Mouse (Mus musculus) testis, postnatal 14 days (tissue): ENCODE measurements at regions not wholly inside any gene's neighbourhood (a gene's known extent, or its start where the extent isn't known, plus 50 kb on each side); places are given as distances from the start of the nearest gene placed in this dataset.

Source experiments
- DNase-seq: peaks from one replicate; pipeline ENCODE4 v3.0.0; 2021; ENCODE audit warnings: low spot score

- DNase-seq = no peak
These were observed 610.2 kb upstream of the Clint1 start for GRCm38 (mm10) chr11:45241671-45242070.

- DNase-seq = no peak
These were observed 607.1 kb upstream of the Clint1 start for GRCm38 (mm10) chr11:45244796-45245195.

GRCm38 (mm10) chr11:45256019-45256418 is 595.8 kb upstream of the Clint1 start:
- DNase-seq = no peak

DNA sequence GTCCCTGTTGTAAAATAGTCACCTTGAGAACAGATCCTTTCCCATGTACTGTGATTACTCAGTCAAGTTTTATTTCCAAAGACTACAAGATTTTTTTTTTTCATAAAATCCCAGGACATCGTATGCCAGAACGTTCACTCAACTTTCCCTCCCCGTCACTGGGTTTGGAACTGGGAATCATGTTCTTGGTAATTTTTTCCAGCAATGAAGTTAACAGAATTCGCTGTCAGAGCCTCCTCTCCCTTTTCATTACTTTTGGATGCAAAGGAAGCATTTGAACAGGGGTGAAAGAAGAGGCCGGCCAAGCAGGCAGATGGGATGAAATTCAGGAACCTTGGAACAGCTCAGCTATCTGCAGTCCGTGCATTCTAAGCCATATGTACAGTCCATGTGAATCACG is 589.7 kb upstream of the Clint1 start:
- no peak for DNase-seq

DNA sequence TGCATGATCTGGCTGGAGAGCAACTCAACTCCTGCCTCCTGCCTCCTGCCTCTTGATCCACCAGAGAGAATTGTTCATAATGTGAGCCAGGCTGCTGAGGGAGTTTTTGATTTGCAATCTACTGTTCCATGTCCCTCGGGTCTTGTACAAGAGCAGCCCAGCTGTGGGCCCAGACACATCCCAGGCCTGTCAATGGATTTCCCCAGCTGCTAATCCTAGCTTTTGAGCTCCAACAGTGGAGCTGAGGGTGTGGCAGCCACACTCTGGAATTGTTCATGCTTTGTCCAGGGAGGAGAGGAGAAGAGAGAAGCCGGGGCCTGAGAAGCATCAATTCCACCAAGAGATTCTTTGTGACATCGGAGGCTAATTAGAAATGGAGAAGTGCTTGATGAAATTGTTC is 587.9 kb upstream of the Clint1 start:
- DNase-seq = peak; percentile 31

DNA sequence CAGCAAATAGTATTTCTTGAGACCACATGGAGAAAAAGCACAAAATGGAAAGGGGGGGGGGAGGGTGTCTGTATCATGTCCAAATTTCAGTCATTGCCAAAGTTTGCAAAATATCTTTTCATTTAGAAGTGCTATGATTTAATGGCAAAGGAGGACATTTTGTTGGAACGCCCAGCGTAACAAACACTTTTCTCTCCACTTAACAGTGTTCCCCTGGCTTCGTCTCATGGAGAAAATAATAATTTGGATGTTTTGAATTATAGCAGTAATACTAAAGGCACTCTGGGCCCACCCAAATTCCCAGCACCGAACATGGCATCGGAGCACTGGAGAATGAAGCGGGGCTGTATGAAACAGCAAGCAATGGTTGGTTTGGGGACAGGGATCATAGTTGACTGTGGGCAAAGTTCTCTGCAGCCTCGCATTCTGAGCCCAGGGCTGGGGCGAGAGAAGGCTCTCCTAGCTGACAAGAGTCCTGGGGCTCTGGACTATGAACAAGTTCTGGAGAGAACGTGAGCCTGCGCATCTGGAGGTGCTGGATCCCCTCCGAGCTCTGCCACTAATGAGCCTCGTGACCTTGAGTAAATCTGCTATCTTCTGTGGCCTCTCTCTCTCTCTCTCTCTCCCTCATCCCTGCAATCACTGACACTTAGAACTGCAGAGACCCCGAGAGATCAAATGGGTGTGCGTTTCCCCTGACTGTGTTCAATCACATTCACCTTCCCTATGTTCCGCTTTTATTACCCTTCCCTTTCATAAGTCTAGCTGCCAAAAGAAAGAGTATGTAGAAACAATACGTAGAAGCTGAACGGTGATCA is 586.5 kb upstream of the Clint1 start:
- DNase-seq = peak; percentile 59

GRCm38 (mm10) chr11:45265989-45266302 is 585.9 kb upstream of the Clint1 start:
- peak; percentile 13 for DNase-seq

DNA sequence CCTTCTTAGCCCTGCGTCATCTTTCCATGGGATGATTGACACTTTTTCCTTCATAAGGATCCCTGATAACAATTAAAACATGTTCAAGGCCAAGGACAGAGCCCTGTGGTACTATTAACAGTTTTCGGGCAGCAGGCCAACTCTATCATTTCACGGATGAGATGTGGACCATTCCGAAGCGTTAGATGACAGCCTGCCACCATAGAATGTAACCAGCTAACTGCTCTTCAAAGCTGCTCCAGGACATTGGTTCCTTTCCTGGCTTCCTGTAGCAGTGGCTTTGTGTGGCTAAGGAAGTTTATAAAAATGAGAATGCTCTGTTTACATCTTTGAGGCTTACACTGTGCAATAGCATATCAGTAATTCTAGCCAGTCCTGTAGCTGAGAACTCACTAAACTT is 582.6 kb upstream of the Clint1 start:
- no peak for DNase-seq

- no peak for DNase-seq
These were observed 580.6 kb upstream of the Clint1 start for GRCm38 (mm10) chr11:45271206-45271605.

DNA sequence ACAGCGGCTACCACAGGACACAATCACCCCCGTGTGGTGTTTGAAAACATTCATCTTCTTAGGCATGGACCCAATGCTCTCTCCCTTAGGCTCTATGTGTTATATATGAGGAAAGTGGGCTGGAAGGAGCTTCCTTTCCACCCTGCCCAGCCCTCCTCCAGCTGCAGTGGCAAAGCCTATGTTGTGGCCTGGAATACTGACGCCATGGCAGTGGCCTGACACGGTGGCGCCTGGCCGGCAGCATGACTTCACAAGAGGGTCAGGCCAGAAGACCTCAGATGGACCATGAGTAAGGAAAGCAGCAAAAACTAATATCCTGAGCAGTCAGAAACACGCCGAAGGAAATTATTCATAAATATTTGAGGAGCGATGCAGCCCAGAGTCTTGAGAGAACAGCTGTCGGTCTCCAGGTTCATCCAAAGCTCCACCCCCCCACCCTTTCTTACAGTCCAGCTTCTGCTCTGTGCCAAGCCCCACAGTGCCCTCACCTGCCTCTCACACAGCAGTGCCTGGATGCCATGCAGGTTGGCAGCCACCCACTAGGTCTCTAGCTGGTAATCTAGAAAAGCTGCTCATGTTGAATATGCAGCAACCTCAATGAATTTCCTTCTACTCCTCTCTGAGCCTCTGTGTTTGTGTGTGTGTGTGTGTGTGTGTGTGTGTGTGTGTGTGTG is 577.3 kb upstream of the Clint1 start:
- no peak for DNase-seq

GRCm38 (mm10) chr11:45275170-45275569 is 576.7 kb upstream of the Clint1 start:
- DNase-seq = no peak

DNA sequence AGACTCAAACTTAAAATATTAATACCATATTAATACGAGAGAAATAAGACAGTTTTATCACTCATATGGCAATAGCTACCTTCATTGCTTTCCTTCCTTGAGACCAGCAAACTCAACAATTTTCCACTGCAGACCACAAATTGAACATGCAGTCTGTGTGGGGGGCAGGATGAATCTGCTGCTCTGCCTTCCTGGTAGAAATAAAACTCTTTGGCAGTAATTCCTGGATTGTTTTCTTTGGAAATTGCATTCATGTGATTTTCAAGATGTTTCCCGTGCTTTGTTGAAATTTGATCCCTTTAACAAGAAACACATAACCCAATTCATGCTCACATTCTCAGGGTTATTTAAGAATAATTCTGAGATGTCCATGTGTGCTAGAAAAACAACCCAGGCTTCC is 555.1 kb upstream of the Clint1 start:
- no peak for DNase-seq

DNA sequence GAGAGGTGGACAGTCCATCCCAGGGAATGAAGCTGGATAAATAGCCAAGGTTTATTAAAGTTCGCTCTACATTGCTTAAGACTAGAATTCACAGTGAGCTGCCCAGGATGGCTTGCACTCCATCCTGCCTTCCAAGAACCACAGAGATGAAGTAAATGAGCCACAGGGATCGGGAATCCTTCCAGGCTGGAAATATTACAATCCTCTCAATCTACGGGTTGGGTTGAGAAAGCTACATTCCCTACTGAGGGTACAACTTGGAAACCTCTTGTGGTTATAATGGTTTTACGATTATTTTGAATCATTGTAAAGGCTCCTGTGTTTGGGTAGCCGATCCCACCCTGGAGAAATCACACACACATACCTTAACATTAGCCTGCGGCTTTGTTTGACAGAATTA is 539.9 kb upstream of the Clint1 start:
- DNase-seq = no peak

GRCm38 (mm10) chr11:45323766-45324165 is 528.1 kb upstream of the Clint1 start:
- no peak for DNase-seq

- DNase-seq = no peak
These were observed 521.5 kb upstream of the Clint1 start for GRCm38 (mm10) chr11:45330319-45330718.

- DNase-seq = no peak
These were observed 518.1 kb upstream of the Clint1 start for GRCm38 (mm10) chr11:45333756-45334155.

DNA sequence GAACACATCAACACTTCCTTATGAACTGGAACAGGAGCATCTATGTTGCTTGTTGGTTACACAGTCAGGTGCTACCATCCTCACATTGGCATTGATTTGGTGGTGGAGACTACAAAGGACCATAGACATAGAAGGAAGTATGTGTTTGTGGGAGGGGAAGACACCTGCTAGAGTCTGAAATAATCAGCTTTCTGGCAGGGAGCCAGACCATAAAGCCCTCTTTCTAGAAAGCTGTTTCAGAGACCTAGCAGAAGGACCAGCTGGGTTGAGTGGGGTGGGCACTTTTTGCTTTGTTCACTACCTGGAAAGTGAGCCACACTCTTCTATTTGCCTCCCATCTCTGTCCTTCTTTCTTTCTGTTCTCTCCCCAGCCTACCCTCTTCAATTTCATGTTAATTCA is 502.5 kb upstream of the Clint1 start:
- DNase-seq = no peak

- no peak for DNase-seq
These were observed 486.5 kb upstream of the Clint1 start for GRCm38 (mm10) chr11:45365343-45365742.

DNA sequence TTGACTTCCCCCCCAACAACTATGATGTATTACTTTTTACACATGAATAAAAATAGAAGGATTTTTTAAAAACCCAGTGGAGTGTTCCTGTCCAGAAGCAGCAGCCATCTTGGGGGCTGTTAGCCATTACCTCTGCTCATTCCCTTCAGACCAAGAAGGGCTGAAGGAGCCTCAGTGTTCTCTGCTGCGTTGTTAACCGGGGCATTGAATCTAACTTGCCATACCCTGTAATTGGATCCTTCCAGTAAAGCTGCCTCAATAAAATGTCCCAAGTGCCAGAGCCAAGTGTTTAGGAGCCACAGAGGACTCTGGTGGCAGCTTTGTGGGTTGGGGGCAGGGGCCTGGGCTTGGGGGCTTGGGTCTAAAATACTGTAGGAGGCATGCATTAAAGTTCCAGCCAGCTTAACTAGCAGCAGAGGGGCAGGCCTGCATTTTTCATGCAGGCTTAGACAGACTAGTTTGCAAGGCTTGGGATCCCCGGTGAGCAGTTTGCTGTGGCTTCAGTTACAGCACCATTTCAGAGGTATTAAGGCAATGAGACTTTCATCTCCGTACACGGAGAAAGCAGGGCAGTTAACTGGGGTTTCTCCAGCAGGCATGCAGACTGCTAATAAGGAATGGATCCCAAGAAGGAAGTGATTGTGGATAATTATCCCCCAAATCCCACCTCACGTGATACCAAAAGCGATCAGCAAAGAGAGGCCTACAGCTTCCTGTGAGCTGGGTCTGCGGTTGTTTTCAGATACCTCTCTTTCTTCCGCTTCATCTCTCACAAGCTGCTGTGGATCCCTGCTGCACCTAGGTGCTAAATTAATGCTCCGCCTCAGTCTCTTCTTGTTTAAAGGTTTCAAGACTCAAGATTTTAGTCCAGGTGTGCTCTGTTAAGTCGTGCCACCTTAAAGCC is 462.4 kb upstream of the Clint1 start:
- no peak for DNase-seq

DNA sequence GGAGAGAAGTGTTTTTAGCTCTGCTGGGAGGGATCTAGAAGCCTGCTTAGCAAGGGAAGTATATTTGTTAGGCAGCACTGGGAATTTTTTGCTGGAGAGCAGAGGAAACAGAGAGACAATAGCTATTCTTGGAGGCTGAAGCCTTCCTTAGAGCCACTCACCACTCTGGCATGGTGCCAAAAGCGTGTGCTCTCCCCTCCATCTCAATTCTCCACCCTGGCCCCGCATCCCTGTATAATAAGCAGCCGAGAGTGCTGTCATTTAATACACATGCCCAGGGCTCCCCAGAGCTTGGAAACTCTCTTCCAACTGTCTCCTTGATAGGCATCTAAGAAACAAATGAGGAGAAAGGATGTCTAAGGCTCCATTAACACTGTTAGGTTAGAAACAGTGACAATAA is 455.8 kb upstream of the Clint1 start:
- DNase-seq = no peak

- DNase-seq = no peak
These were observed 453.7 kb upstream of the Clint1 start for GRCm38 (mm10) chr11:45398188-45398587.

DNA sequence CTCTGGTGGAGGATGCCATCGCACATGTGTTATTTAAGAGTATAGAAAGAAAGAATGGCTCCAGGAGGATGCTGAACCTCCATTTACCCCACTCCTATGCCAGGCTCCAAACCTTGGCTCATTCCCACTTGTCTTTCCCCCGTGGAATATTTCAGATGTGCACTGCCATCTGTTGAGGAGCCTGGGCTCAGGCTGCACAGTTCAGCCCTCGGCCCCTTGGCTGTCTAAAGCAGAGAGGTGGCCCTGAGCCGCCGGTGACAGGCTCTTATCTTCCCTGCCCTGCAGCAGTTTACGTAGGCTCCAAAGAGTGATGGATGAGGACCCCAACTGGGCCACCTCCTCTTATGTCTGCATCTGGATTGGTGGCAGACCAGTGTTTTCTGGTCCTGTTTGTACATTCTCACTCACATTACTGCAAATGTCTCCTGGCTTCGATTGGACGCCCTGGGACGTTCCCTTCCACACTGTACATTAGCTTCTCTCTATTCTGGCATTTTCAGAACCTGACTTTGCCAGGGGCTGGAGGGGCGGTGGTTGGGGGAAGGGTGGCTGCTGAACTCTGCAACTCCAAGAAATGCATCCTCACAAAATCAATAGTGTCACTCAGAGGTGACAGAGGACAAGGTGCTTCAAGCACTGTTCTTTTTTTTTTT is 447.3 kb upstream of the Clint1 start:
- DNase-seq = no peak
